Mouse (Mus musculus) limb, embryonic 13.5 days (tissue): Measurements from ENCODE around the gene Ctf1. TPM values are rescaled to one million over a fixed set of nuclear protein-coding genes. Genes with fewer than 3 reads are reported as not detected.
"Not testable (repeated sequence)": the region's sequence is repeated elsewhere in the genome, so short reads cannot be mapped to it uniquely, and the experiment has no call there.

ENCODE experiments used
- ATAC-seq: fragments of 200-750 bp; cut with Nextera tagmentation; 2 replicates; pipeline ENCODE4 v1.8.0; 2017; ENCODE audit warnings: low read depth, moderate number of reproducible peaks, moderate TSS enrichment; ENCODE audit not compliant: low FRiP score
- H3K27ac ChIP-seq: fragments of 300-500 bp; sonication (generic); 2 replicates; pipeline ENCODE4 v1.5.1; 2015; ENCODE audit warnings: inconsistent platforms, mild to moderate bottlenecking, moderate library complexity
- H3K27me3 ChIP-seq: fragments of 300-500 bp; sonication (generic); 2 replicates; pipeline ENCODE4 v1.6.1; 2015; ENCODE audit warnings: mild to moderate bottlenecking, inconsistent platforms
- H3K36me3 ChIP-seq: fragments of 300-500 bp; sonication (generic); 2 replicates; pipeline ENCODE4 v1.6.1; 2015; ENCODE audit warnings: inconsistent platforms, mild to moderate bottlenecking, moderate library complexity
- H3K4me1 ChIP-seq: fragments of 300-500 bp; sonication (generic); 2 replicates; pipeline ENCODE4 v1.6.1; 2015; ENCODE audit warnings: inconsistent platforms
- H3K4me2 ChIP-seq: fragments of 300-500 bp; sonication (generic); replicated peaks from 2 replicates; pipeline ENCODE4 v1.6.1; 2015; ENCODE audit warnings: inconsistent platforms, mild to moderate bottlenecking, moderate library complexity
- H3K4me3 ChIP-seq: fragments of 300-500 bp; sonication (generic); 2 replicates; pipeline ENCODE4 v1.5.1; 2015; ENCODE audit warnings: moderate library complexity, mild to moderate bottlenecking, inconsistent platforms
- H3K9ac ChIP-seq: fragments of 300-500 bp; sonication (generic); 2 replicates; pipeline ENCODE4 v1.6.1; 2015; ENCODE audit warnings: mild to moderate bottlenecking, inconsistent platforms
- H3K9me3 ChIP-seq: fragments of 300-500 bp; sonication (generic); 2 replicates; pipeline ENCODE4 v1.6.1; 2016; ENCODE audit warnings: inconsistent platforms
- WGBS: fragments of 180-500 bp; shearing (Covaris S2); methylation state at CpG from one replicate; pipeline ENCODE4 v1.1.7; 2015; 5-methylcytosine and 5-hydroxymethylcytosine counted together
- polyA plus RNA-seq: library from polyadenylated mRNA; unstranded; fragments of >200 nt; fragmentation: Nextera tagmentation; extraction: Ambion mirVana; gene quantifications from 2 replicates; pipeline ENCODE4 v1.2.1, GENCODE M21; 2015

Gene Ctf1
- polyA plus RNA-seq, 1 experiment from 2014 or later = 28.3 TPM

- no peak overlapping the region for H3K27ac ChIP-seq
- H3K27me3 ChIP-seq = no peaks in the 10 kb centered on the region
- no peaks in the 10 kb centered on the region for H3K4me1 ChIP-seq
- no peak overlapping the region for H3K4me2 ChIP-seq
- no peaks in the 10 kb centered on the region for H3K9me3 ChIP-seq
- no peak for ATAC-seq
- no peak overlapping the region for H3K9ac ChIP-seq
- no peak overlapping the region for H3K4me3 ChIP-seq
- peaks cover 33% of the 10 kb centered on the region for H3K36me3 ChIP-seq
- 63% methylated on average over 2 of the region's 2 CpGs for WGBS
These were observed 33.7 kb upstream of the Ctf1 start for GRCm38 (mm10) chr7:127678811-127679210.

GRCm38 (mm10) chr7:127680541-127680940 is 32.0 kb upstream of the Ctf1 start:
- H3K4me2 ChIP-seq = no peak overlapping the region
- H3K27me3 ChIP-seq = no peaks in the 10 kb centered on the region
- no peaks in the 10 kb centered on the region for H3K9me3 ChIP-seq
- no peak overlapping the region; the same call in 1 of the 2 replicates for H3K27ac ChIP-seq
- WGBS = 87% methylated on average over 13 of the region's 13 CpGs
- H3K4me1 ChIP-seq = 0 out of 2 replicates have a peak, but pooled peaks cover 3% of the 10 kb centered on the region
- no peak overlapping the region for H3K9ac ChIP-seq
- no peak overlapping the region for H3K4me3 ChIP-seq
- peaks cover 34% of the 10 kb centered on the region for H3K36me3 ChIP-seq
- ATAC-seq = no peak

GRCm38 (mm10) chr7:127681888-127682553 is 30.5 kb upstream of the Ctf1 start:
- peaks cover 24% of the 10 kb centered on the region for H3K36me3 ChIP-seq
- H3K27ac ChIP-seq = no peak overlapping the region
- no peaks in the 10 kb centered on the region for H3K27me3 ChIP-seq
- H3K9ac ChIP-seq = no peak overlapping the region
- no peak overlapping the region for H3K4me3 ChIP-seq
- ATAC-seq = no peak
- WGBS = 85% methylated on average over 8 of the region's 8 CpGs
- 0 out of 2 replicates have a peak, but pooled peaks cover 3% of the 10 kb centered on the region for H3K4me1 ChIP-seq
- no peak overlapping the region for H3K4me2 ChIP-seq
- H3K9me3 ChIP-seq = no peaks in the 10 kb centered on the region

- Histone ChIP-seq H3K9me3 (no peaks in the 10 kb centered on the region), H3K4me2 (no peak overlapping the region), H3K27ac (no peak overlapping the region), H3K4me1 (0 out of 2 replicates have a peak, but pooled peaks cover 3% of the 10 kb centered on the region), H3K27me3 (no peaks in the 10 kb centered on the region), H3K4me3 (no peak overlapping the region), H3K36me3 (peaks cover 25% of the 10 kb centered on the region), H3K9ac (no peak overlapping the region)
- 70% methylated on average over 14 of the region's 14 CpGs for WGBS
- peak; percentile 79 for ATAC-seq
These were observed 27.1 kb upstream of the Ctf1 start for GRCm38 (mm10) chr7:127685304-127686018.

DNA sequence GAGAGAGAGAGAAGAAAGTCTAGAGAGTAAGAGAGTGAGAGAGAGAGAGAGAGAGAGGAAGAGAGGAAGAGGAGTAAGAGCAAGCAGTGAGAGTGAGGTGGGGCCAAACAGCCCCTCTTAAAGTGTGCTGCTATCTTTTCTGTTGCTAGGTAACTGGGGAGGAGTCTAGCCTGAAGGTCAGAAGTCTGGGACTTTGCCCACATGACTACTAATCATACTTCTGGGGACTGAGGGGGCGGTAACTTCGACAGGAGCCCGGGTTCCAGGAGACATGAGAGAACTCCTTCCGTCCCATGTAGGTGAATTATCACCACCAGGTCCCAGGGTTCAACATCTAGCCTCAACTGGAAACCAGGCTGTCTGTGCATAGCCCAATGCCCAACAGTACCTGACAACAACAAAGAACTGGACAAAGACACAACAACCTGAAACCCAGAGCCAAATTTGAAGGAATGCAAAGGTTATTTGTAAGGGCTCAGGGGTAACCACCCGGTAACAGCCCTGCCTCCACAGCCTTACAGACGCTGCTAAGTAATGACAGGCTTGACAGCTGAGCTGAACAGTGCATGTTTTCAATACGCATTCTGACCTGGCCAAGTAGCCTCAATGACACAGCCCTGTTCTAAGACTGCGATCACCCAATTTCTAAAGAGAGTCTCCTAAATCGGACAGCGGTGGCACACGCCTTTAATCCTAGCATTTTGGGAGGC is 25.6 kb upstream of the Ctf1 start:
- no peaks in the 10 kb centered on the region for H3K27me3 ChIP-seq
- no peaks in the 10 kb centered on the region for H3K9me3 ChIP-seq
- peaks cover 13% of the 10 kb centered on the region for H3K4me1 ChIP-seq
- no peak for ATAC-seq
- H3K4me2 ChIP-seq = no peak overlapping the region
- H3K9ac ChIP-seq = no peak overlapping the region
- no peak overlapping the region for H3K27ac ChIP-seq
- peaks cover 16% of the 10 kb centered on the region; the same call in 1 of the 2 replicates for H3K36me3 ChIP-seq
- no peak overlapping the region for H3K4me3 ChIP-seq
- WGBS = 73% methylated on average over 11 of the region's 11 CpGs

DNA sequence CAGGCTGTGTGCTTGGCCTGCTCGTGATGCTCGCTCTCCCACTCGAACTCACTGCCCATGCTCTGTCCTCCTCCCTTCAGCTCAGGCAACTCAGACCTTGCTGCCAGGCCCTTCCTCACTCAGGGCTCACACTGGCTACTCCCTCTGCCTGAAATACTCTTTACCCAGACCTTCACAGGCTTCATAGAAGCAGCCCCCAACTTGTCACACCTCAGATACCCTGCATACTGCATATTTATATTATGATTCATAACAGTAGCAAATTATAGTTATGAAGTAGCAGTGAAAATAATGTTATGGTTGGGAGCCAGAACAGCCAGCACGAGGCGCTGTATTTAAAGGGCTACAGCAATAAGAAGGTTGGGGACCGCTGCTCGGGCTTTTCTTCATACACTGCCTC is 23.6 kb upstream of the Ctf1 start:
- no peak overlapping the region for H3K4me2 ChIP-seq
- H3K36me3 ChIP-seq = peaks cover 15% of the 10 kb centered on the region; the same call in 1 of the 2 replicates
- H3K9me3 ChIP-seq = no peaks in the 10 kb centered on the region
- H3K4me3 ChIP-seq = no peak overlapping the region
- H3K4me1 ChIP-seq = peaks cover 14% of the 10 kb centered on the region
- no peak for ATAC-seq
- H3K27ac ChIP-seq = no peak overlapping the region
- H3K27me3 ChIP-seq = no peaks in the 10 kb centered on the region
- 80% methylated on average over 7 of the region's 7 CpGs for WGBS
- no peak overlapping the region for H3K9ac ChIP-seq

- Histone ChIP-seq H3K4me2 (no peak overlapping the region), H3K4me3 (no peak overlapping the region), H3K9me3 (no peaks in the 10 kb centered on the region), H3K9ac (no peak overlapping the region), H3K4me1 (peaks cover 14% of the 10 kb centered on the region), H3K36me3 (peaks cover 19% of the 10 kb centered on the region), H3K27me3 (no peaks in the 10 kb centered on the region), H3K27ac (no peak overlapping the region)
- ATAC-seq = no peak
- 67% methylated on average over 9 of the region's 9 CpGs for WGBS
These were observed 22.8 kb upstream of the Ctf1 start for GRCm38 (mm10) chr7:127689626-127690280.

DNA sequence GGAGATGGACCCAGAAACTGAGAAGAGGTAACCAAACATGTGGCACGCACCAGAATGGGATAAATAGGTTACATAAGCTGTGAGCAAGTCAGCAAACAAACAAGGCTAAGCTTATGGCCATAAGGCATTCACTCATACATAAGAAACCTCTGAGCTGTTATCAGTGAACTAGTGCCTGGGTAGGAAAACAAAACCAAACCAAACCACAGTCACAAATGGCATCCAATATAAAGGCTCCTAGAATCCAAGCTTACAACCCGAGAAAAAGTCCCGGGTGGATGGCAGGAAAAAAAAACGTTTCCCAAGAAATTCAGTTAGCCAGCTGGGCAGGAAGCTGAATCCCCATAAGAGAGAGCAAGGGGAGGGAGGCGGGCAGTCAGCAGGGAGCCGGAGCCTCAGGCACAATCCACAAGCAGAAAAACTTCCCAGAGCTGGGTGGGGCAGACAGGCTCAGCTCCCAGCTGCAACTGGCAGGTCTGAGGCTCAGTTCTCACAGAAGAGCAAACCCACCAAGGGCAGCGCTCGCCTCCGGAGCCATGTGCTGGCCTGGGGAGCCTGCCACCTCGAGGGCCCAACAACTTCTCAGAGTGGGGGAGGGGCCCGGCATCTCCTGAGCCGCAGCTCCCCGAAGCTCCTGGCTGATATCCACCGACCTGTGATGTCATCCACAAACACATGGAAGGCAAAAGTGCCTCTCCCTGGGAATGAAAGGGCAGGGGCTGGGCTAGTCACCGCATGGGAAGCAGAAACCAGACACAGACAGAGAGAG is 21.1 kb upstream of the Ctf1 start:
- 5% methylated on average over 15 of the region's 15 CpGs for WGBS
- Histone ChIP-seq H3K9me3 (no peaks in the 10 kb centered on the region), H3K27ac (peak overlapping the region; percentile 78), H3K4me3 (peak overlapping the region; percentile 20), H3K4me2 (peak overlapping the region; percentile 59), H3K4me1 (peaks cover 11% of the 10 kb centered on the region), H3K9ac (peak overlapping the region; percentile 25; the same call in 1 of the 2 replicates), H3K27me3 (no peaks in the 10 kb centered on the region), H3K36me3 (peaks cover 25% of the 10 kb centered on the region)
- peak; percentile 86 for ATAC-seq

DNA sequence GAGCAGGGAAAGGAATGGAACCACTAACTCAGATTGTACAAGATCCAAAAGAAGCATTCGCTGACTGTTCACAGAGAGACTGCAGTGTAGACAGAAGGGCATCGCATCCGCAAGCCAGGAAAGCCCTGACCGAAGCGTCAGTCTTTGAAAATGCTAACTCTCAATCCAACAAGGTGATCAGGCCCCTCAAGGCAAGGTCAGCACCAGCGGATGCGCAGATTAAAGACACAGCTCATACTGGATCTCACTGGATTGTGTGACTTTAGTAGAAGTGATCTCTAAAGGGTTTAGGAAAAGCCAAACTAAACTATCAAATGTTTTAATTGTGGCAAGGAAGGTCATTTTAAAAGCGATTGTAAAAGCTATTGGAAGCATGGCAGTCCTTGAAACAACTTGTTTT is 19.2 kb upstream of the Ctf1 start:
- Histone ChIP-seq H3K36me3 (peaks cover 32% of the 10 kb centered on the region), H3K9me3 (no peaks in the 10 kb centered on the region), H3K9ac (no peak overlapping the region), H3K27ac (no peak overlapping the region), H3K4me1 (peaks cover 11% of the 10 kb centered on the region), H3K27me3 (no peaks in the 10 kb centered on the region), H3K4me3 (no peak overlapping the region), H3K4me2 (no peak overlapping the region)
- 94% methylated on average over 8 of the region's 8 CpGs for WGBS
- ATAC-seq = no peak

GRCm38 (mm10) chr7:127693730-127694129 is 18.8 kb upstream of the Ctf1 start:
- not testable (repeated sequence) for H3K27me3 ChIP-seq, H3K4me3 ChIP-seq, H3K9ac ChIP-seq, H3K9me3 ChIP-seq, H3K27ac ChIP-seq, ATAC-seq, H3K4me2 ChIP-seq
- peaks cover 11% of the 10 kb centered on the region for H3K4me1 ChIP-seq
- 94% methylated on average over 7 of the region's 7 CpGs for WGBS
- peaks cover 33% of the 10 kb centered on the region for H3K36me3 ChIP-seq

DNA sequence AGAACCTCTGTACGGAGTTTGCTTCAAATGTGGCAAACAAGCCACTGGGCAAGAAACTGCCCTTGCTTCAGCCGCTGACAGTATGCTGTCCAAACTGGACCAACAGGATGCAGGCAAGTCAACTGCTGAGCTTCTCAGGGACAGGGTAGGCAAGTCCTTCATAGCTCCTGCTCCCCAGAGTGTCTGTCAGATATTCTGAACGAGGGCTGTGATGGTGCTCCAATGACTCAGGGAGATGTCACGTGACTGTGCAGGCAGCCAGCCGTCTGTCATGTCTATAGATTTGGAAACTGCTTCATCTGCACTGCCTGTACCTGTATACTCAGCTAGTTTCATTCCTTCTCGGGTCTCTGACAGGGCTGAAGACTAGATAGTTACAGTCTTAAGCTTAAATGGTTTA is 13.6 kb upstream of the Ctf1 start:
- WGBS = 80% methylated on average over 6 of the region's 6 CpGs

More for the DNA sequence above, 13.6 kb upstream of the Ctf1 start:
- H3K4me2 ChIP-seq = no peak overlapping the region
- no peak overlapping the region for H3K27ac ChIP-seq
- ATAC-seq = no peak
- no peaks in the 10 kb centered on the region for H3K27me3 ChIP-seq
- no peaks in the 10 kb centered on the region for H3K9me3 ChIP-seq
- peaks cover 70% of the 10 kb centered on the region for H3K36me3 ChIP-seq
- H3K9ac ChIP-seq = no peak overlapping the region
- H3K4me1 ChIP-seq = no peaks in the 10 kb centered on the region
- H3K4me3 ChIP-seq = no peak overlapping the region
